Mouse (Mus musculus) left cerebral cortex, adult 2 months (tissue): Measurements from ENCODE around the gene 1700016C15Rik. TPM values are rescaled to one million over a fixed set of nuclear protein-coding genes. Genes with fewer than 3 reads are reported as not detected.

Experiments used
- DNase-seq, 2 experiments: peaks; one replicate each; pipeline ENCODE4 v3.0.0; 2021 to 2022; ENCODE audit warnings: low spot score in 2 of 2, mixed read lengths in 1 of 2; ENCODE audit errors: extremely low spot score in 1 of 2
- H3K27ac ChIP-seq: fragments of 200-600 bp; 2 replicates; pipeline ENCODE4 v1.8.1; 2022
- H3K4me3 ChIP-seq: fragments of 200-600 bp; 2 replicates; pipeline ENCODE4 v1.8.1; 2022
- CTCF ChIP-seq: fragments of 200-600 bp; IDR thresholded peaks from 2 replicates; pipeline ENCODE4 v1.8.1; 2022; ENCODE audit warnings: antibody characterized with exemption, mild to moderate bottlenecking, moderate library complexity
- intact Hi-C: fragments of 180-260 bp; cut with DNase I; formaldehyde crosslinking; loops from one replicate; pipeline ENCODE4 v1.15.1; 2025
- total RNA-seq, 2 experiments: library from RNA; stranded (reverse); gene quantifications; 2 replicates each; pipeline ENCODE4 v1.2.3; 2021

Gene 1700016C15Rik
- total RNA-seq, 2 experiments from 2014 or later, result not detected

DNA sequence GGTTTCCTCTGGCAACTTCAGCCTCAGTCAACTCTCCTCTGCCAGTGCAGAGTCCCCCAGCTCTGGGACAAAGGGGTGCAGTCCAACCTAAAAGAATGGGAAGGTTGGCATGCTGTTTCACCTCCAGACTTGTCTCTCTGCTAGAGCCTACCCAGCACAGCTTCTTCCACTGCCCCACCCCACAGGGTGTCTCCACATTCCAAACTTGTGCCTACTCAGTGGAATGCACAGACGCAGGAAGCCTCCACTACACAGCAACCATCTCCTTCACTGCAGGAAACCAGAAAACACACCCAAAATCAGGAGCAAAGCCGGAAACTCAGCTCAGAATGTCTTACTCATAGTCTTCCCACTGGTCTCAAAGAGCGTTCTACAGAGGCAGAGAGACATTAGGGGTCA lies 10.6 kb upstream of the 1700016C15Rik start:
- TF ChIP-seq CTCF, result no peak
- no peak overlapping the region for H3K4me3 ChIP-seq
- no peak for DNase-seq
- H3K27ac ChIP-seq, result no peak overlapping the region
- intact Hi-C loops, result no loop called here

- no peak for DNase-seq
- intact Hi-C loops, result no loop called here
- Histone ChIP-seq H3K27ac (no peak overlapping the region), H3K4me3 (no peak overlapping the region)
- TF ChIP-seq CTCF, result no peak
Observed at GRCm38 (mm10) chr1:177723786-177724185, 5.8 kb upstream of the 1700016C15Rik start.

- DNase-seq, result no peak
- H3K27ac ChIP-seq, result no peak overlapping the region
- no peak for TF ChIP-seq CTCF
- intact Hi-C loops, result no loop called here
- H3K4me3 ChIP-seq, result no peak overlapping the region
Observed at GRCm38 (mm10) chr1:177726870-177727269, 2.7 kb upstream of the 1700016C15Rik start.

GRCm38 (mm10) chr1:177727883-177728525 lies 1.6 kb upstream of the 1700016C15Rik start:
- Histone ChIP-seq H3K27ac (no peak overlapping the region), H3K4me3 (no peak overlapping the region)
- TF ChIP-seq CTCF, result no peak
- intact Hi-C loops, result no loop called here
- no peak for DNase-seq

GRCm38 (mm10) chr1:177731973-177732372 lies 2.4 kb downstream of the 1700016C15Rik start:
- no peak for DNase-seq
- H3K27ac ChIP-seq, result no peak overlapping the region
- no peak overlapping the region for H3K4me3 ChIP-seq
- TF ChIP-seq CTCF, result no peak
- intact Hi-C loops, result no loop called here

DNA sequence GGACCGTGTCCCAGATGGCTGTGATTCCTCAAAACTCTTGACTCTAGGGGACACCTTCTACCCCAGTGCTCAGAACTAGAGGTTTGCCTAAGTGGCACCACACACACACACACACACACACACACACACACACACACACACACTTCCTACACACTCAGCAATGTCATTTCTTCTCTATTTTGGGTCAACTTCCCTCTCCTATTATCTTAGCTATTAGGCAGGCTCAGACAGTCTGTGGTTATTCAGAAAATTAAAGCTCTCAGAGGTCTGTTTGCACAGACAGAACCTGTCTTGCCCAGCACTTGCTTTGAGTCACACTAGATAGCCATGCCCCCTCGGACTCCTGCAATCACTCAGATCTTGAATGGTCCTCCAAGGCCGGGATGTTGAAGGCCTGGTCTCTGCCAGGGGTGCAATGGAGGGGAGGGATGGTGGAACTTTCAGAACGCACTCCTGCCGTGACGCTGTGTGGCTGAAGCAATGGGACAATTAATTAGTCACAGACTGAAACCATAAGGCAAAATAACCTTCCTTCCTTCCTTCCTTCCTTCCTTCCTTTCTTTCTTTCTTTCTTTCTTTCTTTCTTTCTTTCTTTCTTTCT lies 8.0 kb downstream of the 1700016C15Rik start:
- no peak overlapping the region for H3K27ac ChIP-seq
- intact Hi-C loops, result no loop called here
- no peak overlapping the region for H3K4me3 ChIP-seq
- TF ChIP-seq CTCF, result no peak
- DNase-seq, result no peak

DNA sequence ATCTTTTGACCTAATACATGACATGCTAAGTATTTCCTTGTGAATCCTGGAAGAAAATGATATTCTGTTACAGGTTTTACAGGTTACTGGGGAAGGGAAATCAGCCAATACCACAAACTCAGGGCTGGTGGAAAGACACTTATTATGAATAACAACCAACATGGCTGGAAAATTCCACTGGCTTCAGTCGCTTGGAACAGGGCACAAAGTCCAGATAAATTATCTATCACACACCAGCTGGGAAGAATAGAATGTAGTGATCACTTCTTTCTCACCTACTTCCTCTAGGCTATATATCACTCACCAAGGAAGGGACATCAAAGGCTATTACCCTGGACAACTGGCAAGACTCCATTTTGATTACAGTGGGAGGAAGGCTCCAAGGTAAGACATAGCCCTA lies 11.1 kb downstream of the 1700016C15Rik start:
- TF ChIP-seq CTCF, result no peak
- intact Hi-C loops, result no loop called here
- Histone ChIP-seq H3K27ac (no peak overlapping the region), H3K4me3 (no peak overlapping the region)
- no peak for DNase-seq

GRCm38 (mm10) chr1:177742119-177742518 lies 12.5 kb downstream of the 1700016C15Rik start:
- intact Hi-C loops, result no loop called here
- Histone ChIP-seq H3K4me3 (no peak overlapping the region), H3K27ac (no peak overlapping the region)
- TF ChIP-seq CTCF, result no peak
- DNase-seq, result no peak

- no peak for TF ChIP-seq CTCF
- intact Hi-C loops, result no loop called here
Observed at GRCm38 (mm10) chr1:177744521-177745325, 15.1 kb downstream of the 1700016C15Rik start.

DNA sequence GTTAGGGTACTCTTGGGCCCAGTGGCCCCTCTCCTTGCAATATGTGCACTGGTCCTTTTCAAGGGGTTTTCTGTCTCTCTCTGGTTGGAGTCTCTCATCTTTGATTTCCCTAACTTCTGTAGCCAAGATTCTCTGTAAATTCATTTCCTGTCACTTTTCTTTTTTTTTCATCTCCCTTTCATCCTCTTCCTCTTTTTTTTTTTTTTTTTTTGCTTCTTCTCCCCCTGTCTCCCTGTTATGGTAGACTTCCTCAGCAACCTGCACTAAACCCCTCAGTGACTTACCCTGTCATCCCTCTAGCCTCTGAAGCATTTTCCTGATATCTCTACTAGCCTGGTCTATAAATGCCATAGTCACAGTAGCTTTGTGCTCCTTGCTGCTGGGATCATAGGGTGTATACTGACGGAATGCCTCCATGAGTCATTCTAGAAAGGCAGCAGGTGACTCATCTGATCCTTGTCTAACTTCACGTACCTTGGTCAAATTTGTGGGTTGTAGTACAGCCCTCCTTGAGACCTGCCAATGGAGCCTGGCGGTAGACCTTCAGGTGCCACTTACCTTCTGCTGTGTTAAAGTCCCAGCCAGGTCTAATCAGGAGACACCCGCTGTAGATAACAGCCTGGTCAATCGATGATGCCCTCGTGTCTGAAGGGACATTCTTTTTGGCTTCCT lies 18.4 kb downstream of the 1700016C15Rik start:
- DNase-seq, result no peak
- H3K27ac ChIP-seq, result no peak overlapping the region
- TF ChIP-seq CTCF, result no peak
- H3K4me3 ChIP-seq, result no peak overlapping the region
- intact Hi-C loops, result no loop called here

More at GRCm38 (mm10) chr1:177744521-177745325, 15.1 kb downstream of the 1700016C15Rik start:
- DNase-seq, result no peak
- H3K27ac ChIP-seq, result no peak overlapping the region
- no peak overlapping the region for H3K4me3 ChIP-seq

GRCm38 (mm10) chr1:177753496-177753895 lies 23.9 kb downstream of the 1700016C15Rik start:
- no peak for TF ChIP-seq CTCF

GRCm38 (mm10) chr1:177757249-177757648 lies 27.6 kb downstream of the 1700016C15Rik start:
- H3K4me3 ChIP-seq, result no peak overlapping the region
- intact Hi-C loops, result no loop called here
- H3K27ac ChIP-seq, result no peak overlapping the region
- TF ChIP-seq CTCF, result no peak
- no peak for DNase-seq

More at GRCm38 (mm10) chr1:177753496-177753895, 23.9 kb downstream of the 1700016C15Rik start:
- DNase-seq, result no peak
- intact Hi-C loops, result no loop called here
- H3K4me3 ChIP-seq, result no peak overlapping the region
- H3K27ac ChIP-seq, result no peak overlapping the region
